Comparison of ENCODE assay signal across 27 mouse cellular contexts in the genomic region with DNA sequence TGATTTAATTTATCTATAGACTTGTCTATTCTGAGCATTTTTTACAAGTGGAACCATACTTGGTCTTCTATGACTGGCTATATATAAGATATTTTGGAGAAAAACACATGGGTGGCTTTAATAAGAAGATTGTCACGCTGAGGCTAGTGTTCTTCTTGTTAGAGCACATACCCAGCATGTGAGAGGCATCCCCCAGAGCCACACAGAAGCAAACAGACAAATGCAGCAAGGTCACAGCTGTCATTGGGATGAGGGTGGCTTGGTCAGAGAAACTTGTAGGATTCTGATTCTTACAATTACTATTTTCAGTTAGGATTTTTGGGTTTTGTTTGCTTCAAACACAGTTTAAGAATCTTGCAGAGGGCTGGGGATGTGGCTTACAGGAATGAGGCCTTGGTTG.
"Had no signal": no experiment of that assay in that cellular context is flagged by ENCODE, and none has a peak within 500 bp of the region (broad histone marks: within the 10 kb centered on the region; RNA-seq: fewer than 3 reads in every experiment).

No protein-coding gene starts in this region.

- H3K27me3 ChIP-seq: limb, embryonic 12.5 days; limb, embryonic 13.5 days; limb, embryonic 15.5 days; liver, embryonic 12.5 days; liver, embryonic 13.5 days; liver, embryonic 15.5 days; lung, embryonic 15.5 days; megakaryocyte, embryonic 14.5 days; midbrain, embryonic 12.5 days; midbrain, embryonic 13.5 days; midbrain, embryonic 15.5 days; neural tube, embryonic 12.5 days had no signal

- H3K4me3 ChIP-seq: limb, embryonic 10.5 days; limb, embryonic 12.5 days; limb, embryonic 13.5 days; limb, embryonic 15.5 days; liver, embryonic 12.5 days; liver, embryonic 13.5 days; liver, embryonic 15.5 days; lung, embryonic 15.5 days; megakaryocyte, embryonic 14.5 days; midbrain, embryonic 10.5 days; midbrain, embryonic 12.5 days; midbrain, embryonic 13.5 days; midbrain, embryonic 15.5 days; neural tube, embryonic 12.5 days had no signal

- DNase-seq: left cerebral cortex, postnatal 4 days; liver; liver, embryonic 13.5 days; liver, postnatal 0 days; lung, adult 18-20 months; lung, adult 2 months; lung, embryonic 14.5 days; lung, postnatal 10 days; lung, postnatal 14 days; lung, postnatal 36 days; lung, postnatal 4 days; midbrain, embryonic 14.5 days had no signal

- H3K4me2 ChIP-seq: limb, embryonic 12.5 days; limb, embryonic 13.5 days; limb, embryonic 15.5 days; liver, embryonic 11.5 days; liver, embryonic 12.5 days; liver, embryonic 13.5 days; liver, embryonic 15.5 days; lung, embryonic 14.5 days; lung, embryonic 15.5 days; midbrain, embryonic 11.5 days; midbrain, embryonic 12.5 days; midbrain, embryonic 13.5 days; midbrain, embryonic 15.5 days; neural tube, embryonic 12.5 days had no signal
